Mouse (Mus musculus): Measurements from ENCODE around the gene St6galnac1.
"Not testable (repeated sequence)": the region's sequence is repeated elsewhere in the genome, so short reads cannot be mapped to it uniquely, and the experiment has no call there.

Gene St6galnac1

GRCm38 (mm10) chr11:116807116-116807515 lies 31.8 kb upstream of the St6galnac1 start:
- peak; percentile 32 for DNase-seq

DNA sequence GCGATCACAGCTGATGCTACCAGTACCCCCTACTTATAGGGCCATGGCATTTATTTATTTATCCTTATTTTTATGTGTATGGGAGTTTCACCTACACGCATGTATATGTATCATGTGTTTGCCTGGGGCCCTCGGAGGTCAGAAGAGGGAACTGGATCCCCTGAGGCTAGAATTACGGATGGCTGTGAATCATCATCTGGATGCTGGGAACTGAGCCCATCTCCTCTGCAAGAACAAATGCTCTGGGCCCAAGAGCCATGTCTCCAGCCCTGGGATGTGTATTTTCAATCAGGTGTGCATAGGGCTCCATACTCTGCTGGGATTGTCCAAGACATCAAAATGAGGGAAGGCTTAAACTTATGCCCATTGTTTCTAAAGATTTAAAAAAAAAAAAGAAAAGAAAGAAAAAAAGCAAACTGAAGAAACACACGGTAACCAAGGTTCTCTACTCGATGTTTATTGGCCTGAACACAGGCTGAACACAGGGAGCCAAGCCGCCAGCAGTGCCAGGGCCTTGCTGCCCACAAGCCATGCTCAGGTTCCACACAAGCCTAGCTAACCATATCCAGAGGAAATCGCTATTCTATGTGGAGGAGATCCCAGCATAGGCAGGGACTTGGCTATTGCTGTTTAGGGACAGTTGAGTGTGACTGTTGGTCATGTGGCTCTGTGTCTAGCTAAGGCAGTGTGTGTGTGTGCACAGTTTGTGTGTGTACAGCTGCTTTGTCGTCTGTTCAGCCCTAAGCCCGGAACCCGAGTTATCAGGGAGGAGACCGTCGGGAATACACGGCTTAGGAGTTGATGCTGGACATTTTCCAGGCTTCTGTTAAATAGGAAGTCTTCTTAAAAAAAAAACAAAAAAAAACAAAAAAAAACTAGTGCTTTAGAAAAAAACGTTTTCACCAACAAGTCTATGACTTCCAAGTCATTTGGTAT lies 31.1 kb upstream of the St6galnac1 start:
- DNase-seq: peak; percentile 38

- no peak for DNase-seq
These were observed 27.4 kb upstream of the St6galnac1 start for GRCm38 (mm10) chr11:116802709-116803108.

GRCm38 (mm10) chr11:116801106-116801505 lies 25.8 kb upstream of the St6galnac1 start:
- DNase-seq: peak; percentile 39

DNA sequence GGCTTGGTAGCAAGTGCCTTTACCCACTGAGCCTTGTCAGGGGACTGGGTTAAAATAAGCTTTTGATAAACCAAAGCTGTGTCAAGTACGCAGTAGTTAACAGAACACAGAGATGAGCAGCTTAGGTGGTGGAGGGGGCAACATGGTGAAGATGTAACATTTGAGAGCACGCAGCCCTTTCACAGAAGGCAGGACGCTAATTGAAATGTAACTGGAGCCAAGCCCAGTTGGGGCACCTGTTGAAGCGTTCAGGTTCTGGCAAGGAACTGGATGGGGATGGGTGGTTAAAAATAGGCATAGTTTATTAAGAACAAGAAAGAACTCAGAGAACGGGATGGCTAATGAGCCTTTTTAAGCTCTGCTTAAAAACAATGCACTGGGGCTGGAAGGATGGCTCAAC lies 24.1 kb upstream of the St6galnac1 start:
- DNase-seq: no peak

DNA sequence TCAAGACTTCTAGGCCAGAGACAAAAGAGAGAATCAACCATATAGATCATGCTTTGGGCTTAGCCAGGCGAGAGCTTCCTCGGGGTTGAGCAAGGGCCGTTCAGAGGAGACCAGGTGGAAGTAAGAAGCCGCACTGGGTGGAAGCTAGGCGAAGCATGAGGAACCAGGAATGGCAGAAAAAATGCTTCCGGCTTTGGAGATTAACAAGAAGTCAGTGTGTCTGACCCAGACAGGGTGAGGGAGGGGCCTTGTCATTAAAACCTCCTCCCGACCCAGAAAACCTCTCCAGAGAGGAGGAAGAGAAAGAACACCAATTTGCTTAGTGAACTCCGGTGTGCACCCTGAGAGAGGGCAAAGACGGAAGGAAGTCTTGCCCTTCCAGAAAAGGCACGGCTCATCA lies 8.9 kb upstream of the St6galnac1 start:
- no peak for DNase-seq

DNA sequence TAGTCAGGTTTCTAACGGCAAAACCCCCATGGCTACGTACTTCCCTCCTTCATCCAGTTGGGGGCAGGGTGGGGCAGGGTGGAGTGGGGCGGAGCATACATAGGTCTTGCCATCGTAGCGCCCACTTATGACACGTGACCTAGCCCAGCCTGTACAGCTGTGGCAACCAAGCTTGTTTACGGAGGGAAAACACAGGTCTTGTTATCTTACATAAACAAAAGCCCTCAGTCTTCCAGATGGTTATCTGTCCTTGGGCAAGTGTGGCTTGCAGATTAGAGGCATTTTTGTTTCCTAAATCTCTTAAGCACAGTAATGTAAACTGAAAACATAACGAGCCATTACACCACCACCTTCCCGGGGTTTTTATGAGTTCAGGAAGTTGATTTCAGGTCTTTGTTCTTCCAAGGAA lies 7.4 kb upstream of the St6galnac1 start:
- no peak for DNase-seq

DNA sequence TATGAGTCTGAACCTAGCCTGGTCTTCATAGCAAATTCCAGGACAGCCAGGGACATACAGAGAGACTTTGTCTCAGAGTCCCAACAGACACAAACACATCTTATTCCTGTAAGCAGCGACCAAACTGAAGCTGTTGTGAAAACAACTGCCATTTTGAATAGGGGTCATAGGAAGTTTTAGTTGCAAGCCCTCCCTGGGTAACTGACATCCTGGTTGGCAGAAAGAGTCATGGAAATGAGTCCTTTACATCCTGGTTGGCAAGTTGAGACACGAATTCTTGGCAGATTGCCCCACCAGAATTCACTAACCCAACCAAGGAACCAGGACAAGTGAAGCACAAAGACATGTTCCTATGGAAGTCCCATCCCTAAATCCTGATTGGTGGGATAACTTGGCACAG lies 2.1 kb downstream of the St6galnac1 start:
- no peak for DNase-seq

GRCm38 (mm10) chr11:116769873-116770272 lies 5.4 kb downstream of the St6galnac1 start:
- DNase-seq: no peak

- no peak for DNase-seq
These were observed 10.4 kb downstream of the St6galnac1 start for GRCm38 (mm10) chr11:116764946-116765345.

DNA sequence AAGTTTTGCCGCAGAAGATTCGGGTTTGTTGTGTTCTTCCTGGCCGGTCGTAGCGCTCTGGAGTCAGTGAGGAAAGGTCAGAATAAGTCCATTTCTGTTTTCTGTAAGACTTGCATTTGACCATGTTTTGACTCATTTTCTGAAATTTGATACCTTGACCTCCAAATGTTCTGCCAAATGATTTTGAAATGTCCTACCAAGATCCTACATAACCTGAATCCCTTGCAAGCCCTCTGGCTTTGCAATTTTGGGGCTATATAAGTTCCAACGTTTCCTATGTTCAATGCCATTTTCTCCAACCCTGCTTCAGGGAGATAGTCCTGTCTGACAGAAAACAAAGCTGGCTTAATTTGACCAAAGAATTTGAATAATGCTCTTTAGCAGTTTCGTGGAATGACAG lies 11.0 kb downstream of the St6galnac1 start:
- no peak for DNase-seq

GRCm38 (mm10) chr11:116755191-116755590 lies 20.1 kb downstream of the St6galnac1 start:
- DNase-seq: peak; percentile 15

- DNase-seq: no peak
These were observed 21.4 kb downstream of the St6galnac1 start for GRCm38 (mm10) chr11:116753674-116754470.

GRCm38 (mm10) chr11:116749733-116750132 lies 25.6 kb downstream of the St6galnac1 start:
- no peak for DNase-seq

DNA sequence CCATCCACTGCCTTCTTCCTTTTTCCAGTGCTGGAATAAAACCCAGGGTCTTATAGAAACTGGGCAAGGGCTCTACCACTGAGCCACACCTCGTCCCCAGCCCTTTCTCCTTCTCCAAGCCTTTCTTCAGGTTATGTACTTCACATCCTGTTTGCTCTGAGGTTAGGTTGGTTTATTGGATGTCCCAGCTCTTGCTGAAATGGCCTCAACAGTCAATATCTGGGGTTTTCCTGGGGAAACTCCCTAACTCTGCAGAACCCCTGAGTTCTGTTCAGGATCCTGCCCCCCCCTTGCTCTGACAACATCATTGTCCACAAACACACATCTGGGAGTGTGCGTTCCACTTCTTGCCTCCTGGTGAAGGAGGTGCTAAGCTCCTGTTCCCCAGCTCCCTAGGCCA lies 26.6 kb downstream of the St6galnac1 start:
- DNase-seq: not testable (repeated sequence)

GRCm38 (mm10) chr11:116746822-116747221 lies 28.5 kb downstream of the St6galnac1 start:
- not testable (repeated sequence) for DNase-seq

DNA sequence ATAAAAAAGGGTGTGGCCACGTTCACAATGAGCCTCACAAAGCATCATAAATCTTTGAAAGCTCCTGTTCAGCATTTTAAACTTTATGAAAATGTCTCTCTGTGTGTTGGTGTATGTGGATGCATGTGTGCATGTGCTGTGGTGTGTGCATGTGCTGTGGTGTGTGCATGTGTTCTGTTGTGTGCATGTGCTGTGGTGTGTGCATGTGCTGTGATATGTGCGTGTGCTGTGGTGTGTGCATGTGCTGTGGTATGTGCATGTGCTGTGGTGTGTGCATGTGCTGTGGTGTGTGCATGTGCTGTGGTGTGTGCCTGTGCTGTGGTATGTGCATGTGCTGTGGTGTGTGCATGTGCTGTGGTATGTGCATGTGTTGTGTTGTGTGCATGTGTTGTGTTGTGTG lies 29.9 kb downstream of the St6galnac1 start:
- not testable (repeated sequence) for DNase-seq

GRCm38 (mm10) chr11:116738411-116738810 lies 36.9 kb downstream of the St6galnac1 start:
- no peak for DNase-seq

- no peak for DNase-seq
These were observed 42.8 kb downstream of the St6galnac1 start for GRCm38 (mm10) chr11:116732536-116732935.

GRCm38 (mm10) chr11:116731060-116731580 lies 44.2 kb downstream of the St6galnac1 start:
- not testable (repeated sequence) for DNase-seq

DNA sequence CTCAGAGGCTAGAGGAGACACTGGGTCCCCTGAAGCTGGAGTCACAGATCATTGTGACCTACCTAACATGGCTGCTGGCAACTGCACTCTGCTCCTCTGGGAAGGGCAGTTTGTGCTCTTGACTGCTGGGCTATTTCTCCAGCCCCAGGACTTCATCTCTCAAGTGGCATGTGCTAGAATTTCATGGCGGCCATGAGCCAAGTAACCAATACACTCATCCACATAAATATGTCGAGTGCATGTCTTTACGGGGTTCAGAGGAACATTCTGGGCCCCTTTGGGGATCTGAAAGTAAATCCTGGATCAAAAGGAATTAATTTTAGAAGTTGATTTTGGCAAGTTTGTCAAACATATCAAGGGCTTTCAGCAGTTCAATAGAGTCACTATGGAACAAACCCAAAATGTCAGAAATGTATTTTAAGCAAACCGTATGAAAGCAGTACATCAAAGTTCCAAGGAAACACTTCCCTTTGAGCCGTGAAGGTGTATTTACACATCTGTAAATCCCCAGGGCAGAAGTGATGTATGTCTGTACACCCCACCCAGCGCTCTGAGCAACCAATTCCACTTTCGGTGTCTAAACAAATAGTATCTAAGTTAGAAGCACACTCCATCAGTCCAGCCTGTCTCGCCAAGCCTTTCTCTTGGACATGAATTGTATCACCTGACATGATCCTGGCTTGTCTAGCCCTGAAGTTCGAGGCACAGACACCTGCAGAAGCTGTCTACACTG lies 45.9 kb downstream of the St6galnac1 start:
- DNase-seq: no peak

- DNase-seq: no peak
These were observed 49.2 kb downstream of the St6galnac1 start for GRCm38 (mm10) chr11:116726156-116726555.
